Mouse (Mus musculus): ENCODE measurements around the gene Rrp36. TPM values are rescaled to one million over a fixed set of nuclear protein-coding genes. Genes with fewer than 3 reads are reported as not detected.

Rrp36 gene
- polyA plus RNA-seq, 1 experiment = 2.6 TPM

DNA sequence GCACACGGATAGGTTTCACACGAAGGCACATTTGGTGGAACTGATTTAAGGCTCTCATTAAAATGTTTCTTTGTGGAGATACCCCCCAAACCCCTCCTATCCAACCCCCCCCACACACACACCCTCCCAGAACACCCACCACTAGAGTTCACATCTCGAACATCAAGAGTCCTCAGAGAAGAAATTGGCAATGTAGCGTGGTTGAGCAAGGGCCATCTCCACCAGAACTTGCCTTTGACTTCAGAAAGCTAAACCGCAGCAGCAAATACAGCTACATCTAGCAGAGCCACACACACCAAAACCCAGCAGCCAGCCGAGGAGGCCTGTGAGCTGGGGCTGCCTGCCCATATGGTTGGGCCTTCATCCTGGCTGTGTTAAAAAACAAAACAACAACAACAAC lies 46.7 kb downstream of the Rrp36 start:
- no peaks in the 10 kb centered on the region; the same call in 1 of the 2 replicates for H3K36me3 ChIP-seq (ENCODE audit: control insufficient read depth)
- H3K27me3 ChIP-seq (ENCODE audit: control insufficient read depth) = peaks cover 50% of the 10 kb centered on the region
- no peaks in the 10 kb centered on the region; the same call in 1 of the 2 replicates for H3K4me1 ChIP-seq (ENCODE audit: control insufficient read depth)
- no peaks in the 10 kb centered on the region; the same call in 1 of the 2 replicates for H3K9me3 ChIP-seq (ENCODE audit: control insufficient read depth, low read length)
- H3K4me3 ChIP-seq (replicated peaks) = no peak overlapping the region
- TF ChIP-seq GATA1 (IDR thresholded peaks at IDR 0.05; ENCODE audit: low read length) (no peak), TAL1 (IDR thresholded peaks at IDR 0.05; ENCODE audit: low read length) (no peak)

DNA sequence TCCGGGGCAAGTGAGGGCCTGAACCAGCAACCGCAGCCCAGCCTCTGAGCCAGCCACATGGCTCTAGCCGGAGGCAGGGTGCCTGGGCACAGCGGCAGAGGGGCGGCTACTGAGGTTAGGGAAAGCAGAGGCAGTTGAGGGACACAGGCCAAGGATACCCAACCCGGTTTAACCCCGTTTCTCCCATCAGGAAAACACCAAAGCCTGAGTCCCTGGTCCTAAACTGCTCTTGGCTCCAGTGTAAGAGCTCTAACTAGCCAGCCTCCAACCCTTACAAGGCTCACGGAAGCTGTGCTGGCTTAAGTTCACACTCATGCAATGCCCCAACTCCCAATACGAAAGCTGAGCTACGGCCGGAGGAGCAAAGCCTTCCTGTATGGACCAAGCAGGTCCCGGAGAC lies 49.6 kb downstream of the Rrp36 start:
- Histone ChIP-seq H3K27me3 (ENCODE audit: control insufficient read depth) (peaks cover 39% of the 10 kb centered on the region), H3K4me1 (ENCODE audit: control insufficient read depth) (no peaks in the 10 kb centered on the region; the same call in 1 of the 2 replicates), H3K36me3 (ENCODE audit: control insufficient read depth) (no peaks in the 10 kb centered on the region), H3K9me3 (ENCODE audit: control insufficient read depth, low read length) (no peaks in the 10 kb centered on the region; the same call in 1 of the 2 replicates), H3K4me3 (replicated peaks) (no peak overlapping the region)
- no peak for TF ChIP-seq TAL1 (IDR thresholded peaks at IDR 0.05; ENCODE audit: low read length)
- no peak for TF ChIP-seq GATA1 (IDR thresholded peaks at IDR 0.05; ENCODE audit: low read length)

DNA sequence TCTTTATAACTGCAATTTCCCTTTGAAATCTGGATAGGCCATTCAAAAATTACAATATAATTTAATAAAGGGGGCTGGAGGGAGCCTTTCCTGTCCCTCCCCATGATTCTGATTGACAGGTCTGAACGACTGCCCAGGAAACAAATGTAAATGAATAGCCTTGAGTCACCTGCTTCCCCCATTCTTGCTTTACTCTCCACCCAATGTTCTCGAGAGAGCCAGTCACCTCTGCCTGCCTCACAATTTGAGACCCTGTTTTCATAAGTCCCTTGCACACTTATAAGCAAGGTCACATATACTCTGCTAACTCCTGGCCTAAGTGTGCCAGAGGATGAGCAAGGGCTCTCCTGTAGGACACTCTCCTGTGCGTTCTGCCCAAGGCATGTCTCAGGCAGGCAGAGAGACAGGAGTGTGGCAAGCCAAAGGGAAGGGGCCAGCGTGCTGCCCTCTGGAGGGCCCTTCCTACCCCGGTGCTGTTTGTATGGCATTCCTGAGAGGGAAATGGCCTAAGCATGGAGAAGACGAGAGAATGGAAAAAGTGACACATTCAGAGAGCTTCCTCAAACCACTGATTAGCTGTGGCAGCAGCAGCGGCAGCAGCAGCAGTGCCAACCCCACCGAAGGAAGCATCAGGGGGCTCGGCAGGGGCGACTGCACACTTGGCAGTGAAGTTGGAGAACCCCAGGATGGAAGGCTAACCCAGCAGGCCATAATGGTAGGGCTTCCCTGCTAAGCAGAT lies 50.2 kb downstream of the Rrp36 start:
- TF ChIP-seq GATA1 (IDR thresholded peaks at IDR 0.05; ENCODE audit: low read length) = no peak
- no peak for TF ChIP-seq TAL1 (IDR thresholded peaks at IDR 0.05; ENCODE audit: low read length)
- Histone ChIP-seq H3K4me1 (ENCODE audit: control insufficient read depth) (no peaks in the 10 kb centered on the region; the same call in 1 of the 2 replicates), H3K9me3 (ENCODE audit: control insufficient read depth, low read length) (no peaks in the 10 kb centered on the region; the same call in 1 of the 2 replicates), H3K36me3 (ENCODE audit: control insufficient read depth) (no peaks in the 10 kb centered on the region), H3K4me3 (replicated peaks) (no peak overlapping the region), H3K27me3 (ENCODE audit: control insufficient read depth) (peaks cover 33% of the 10 kb centered on the region)

DNA sequence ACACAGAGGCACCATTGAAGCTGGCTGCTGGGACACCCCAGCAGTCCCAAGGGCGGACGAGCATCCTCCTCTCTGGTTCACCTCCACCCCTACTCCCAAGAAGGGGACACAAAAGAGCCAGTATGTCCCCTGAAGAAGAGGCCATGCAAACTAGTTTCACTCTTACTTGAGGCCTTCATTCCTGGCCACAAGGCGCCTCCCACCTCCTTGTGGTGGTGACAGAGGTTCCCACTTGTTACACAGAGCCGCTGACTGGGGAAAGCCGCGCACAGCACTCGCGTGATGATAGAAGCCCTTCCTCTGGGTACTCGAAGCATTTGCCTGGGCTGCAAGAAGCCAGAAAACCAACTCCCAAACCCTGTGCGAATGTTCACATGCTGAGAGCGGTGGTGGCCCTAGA lies 51.9 kb downstream of the Rrp36 start:
- H3K9me3 ChIP-seq (ENCODE audit: control insufficient read depth, low read length) = no peaks in the 10 kb centered on the region
- no peak overlapping the region for H3K4me3 ChIP-seq (replicated peaks)
- no peaks in the 10 kb centered on the region for H3K36me3 ChIP-seq (ENCODE audit: control insufficient read depth)
- H3K27me3 ChIP-seq (ENCODE audit: control insufficient read depth) = peaks cover 16% of the 10 kb centered on the region
- no peaks in the 10 kb centered on the region; the same call in 1 of the 2 replicates for H3K4me1 ChIP-seq (ENCODE audit: control insufficient read depth)
- no peak for TF ChIP-seq GATA1 (IDR thresholded peaks at IDR 0.05; ENCODE audit: low read length)
- no peak for TF ChIP-seq TAL1 (IDR thresholded peaks at IDR 0.05; ENCODE audit: low read length)

DNA sequence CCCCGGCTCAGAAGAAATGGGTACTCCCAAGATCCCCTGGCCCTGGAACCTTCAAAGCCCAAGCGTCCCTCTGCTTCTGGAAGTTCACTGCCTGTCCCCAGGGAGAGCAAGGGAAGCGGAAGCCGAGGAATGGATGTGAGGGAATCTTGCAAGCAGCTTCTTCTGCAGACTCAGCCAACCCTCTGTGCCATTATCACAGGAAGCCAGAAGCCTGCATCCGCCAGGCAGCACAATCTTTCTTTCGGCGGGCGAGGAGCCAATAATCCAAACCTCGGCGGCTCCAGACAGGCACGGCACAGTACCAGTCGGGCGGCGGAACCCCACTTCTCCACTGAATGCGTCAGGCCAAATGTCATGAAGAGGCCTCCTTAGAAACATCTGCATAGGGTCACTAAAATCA lies 52.8 kb downstream of the Rrp36 start:
- Histone ChIP-seq H3K4me3 (replicated peaks) (no peak overlapping the region), H3K36me3 (ENCODE audit: control insufficient read depth) (no peaks in the 10 kb centered on the region), H3K9me3 (ENCODE audit: control insufficient read depth, low read length) (no peaks in the 10 kb centered on the region), H3K27me3 (ENCODE audit: control insufficient read depth) (peaks cover 10% of the 10 kb centered on the region), H3K4me1 (ENCODE audit: control insufficient read depth) (no peaks in the 10 kb centered on the region; the same call in 1 of the 2 replicates)
- TF ChIP-seq GATA1 (IDR thresholded peaks at IDR 0.05; ENCODE audit: low read length) (no peak), TAL1 (IDR thresholded peaks at IDR 0.05; ENCODE audit: low read length) (no peak)

DNA sequence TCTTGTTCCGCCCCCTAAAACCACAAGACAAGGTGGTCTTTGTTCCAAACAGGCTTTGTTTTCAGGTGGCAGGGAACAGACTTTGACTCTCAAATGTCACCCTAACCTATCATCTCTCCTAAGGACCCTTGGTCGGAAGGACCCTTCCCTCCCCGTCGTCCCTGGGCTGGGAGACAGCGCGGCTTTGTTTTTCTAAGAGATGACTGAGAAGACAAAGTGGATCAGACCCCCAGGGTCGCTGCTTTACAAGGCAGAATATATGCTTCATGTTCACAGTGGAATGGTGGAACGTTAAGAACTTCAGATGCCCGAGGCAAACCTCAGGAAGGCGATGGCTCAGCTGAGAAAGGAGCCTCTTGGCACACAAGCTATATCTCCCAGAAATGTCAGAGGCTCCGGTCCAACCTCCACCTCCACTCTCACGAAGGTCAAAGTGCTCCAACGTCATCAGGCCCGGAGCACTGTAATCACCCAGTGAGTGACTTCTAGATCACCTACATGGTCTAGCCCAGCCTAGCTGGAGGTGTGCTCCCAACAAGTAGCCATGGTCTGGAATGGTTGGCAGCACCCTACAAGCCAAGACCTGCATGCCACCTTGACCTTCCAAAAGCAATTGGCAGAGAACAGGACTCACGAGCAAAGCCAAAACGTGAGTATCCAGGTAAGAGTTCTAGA lies 54.3 kb downstream of the Rrp36 start:
- H3K4me1 ChIP-seq (ENCODE audit: control insufficient read depth) = no peaks in the 10 kb centered on the region; the same call in 1 of the 2 replicates
- no peak overlapping the region for H3K4me3 ChIP-seq (replicated peaks)
- H3K27me3 ChIP-seq (ENCODE audit: control insufficient read depth) = peaks cover 8% of the 10 kb centered on the region; the same call in 1 of the 2 replicates
- H3K9me3 ChIP-seq (ENCODE audit: control insufficient read depth, low read length) = no peaks in the 10 kb centered on the region
- TF ChIP-seq TAL1 (IDR thresholded peaks at IDR 0.05; ENCODE audit: low read length) (no peak), GATA1 (IDR thresholded peaks at IDR 0.05; ENCODE audit: low read length) (no peak)
- no peaks in the 10 kb centered on the region for H3K36me3 ChIP-seq (ENCODE audit: control insufficient read depth)

DNA sequence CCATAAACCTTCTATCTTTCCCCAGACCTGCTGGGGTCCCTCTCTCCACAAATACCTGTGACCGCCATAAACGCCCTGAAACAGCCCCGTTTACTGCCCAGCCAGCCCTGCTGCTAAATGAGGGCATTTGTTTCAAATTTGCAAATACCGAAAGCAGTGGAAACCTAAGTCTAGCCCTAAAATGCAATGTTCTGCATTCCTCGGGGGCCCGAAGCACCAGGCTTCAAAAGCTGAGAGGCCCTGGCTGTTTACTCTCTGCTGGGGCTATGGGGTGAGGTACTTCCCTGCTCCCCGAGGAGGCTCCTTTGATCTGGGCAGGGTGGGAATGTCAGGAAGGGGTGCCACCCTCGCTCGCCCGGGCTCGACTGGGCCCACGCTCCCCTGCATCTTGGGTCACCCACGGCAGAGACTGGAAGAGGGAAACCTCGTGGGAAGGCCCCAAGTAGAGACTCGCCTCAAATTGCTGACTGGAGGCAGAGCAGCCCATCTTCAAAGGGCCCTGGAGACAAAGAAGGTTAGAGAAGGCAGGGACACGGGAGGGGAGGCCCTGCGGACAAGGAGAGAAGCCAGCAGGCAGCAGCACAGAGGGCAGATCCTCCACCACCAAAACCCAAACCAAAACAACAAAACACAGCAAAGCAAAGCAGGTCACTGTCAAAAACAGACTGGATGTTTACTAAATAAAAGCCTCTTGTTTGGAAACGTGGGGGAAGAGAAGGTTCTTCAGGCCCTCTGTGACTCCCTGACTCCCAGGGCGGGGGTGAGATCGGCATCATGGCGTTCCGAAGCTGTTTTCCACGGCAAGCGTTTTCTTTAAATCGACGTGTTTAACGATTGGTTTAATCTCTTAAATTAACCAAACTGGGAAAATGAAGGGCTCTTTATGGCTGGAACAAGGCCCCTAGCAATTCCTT lies 55.1 kb downstream of the Rrp36 start:
- Histone ChIP-seq H3K9me3 (ENCODE audit: control insufficient read depth, low read length) (no peaks in the 10 kb centered on the region), H3K4me3 (replicated peaks) (no peak overlapping the region), H3K4me1 (ENCODE audit: control insufficient read depth) (no peaks in the 10 kb centered on the region; the same call in 1 of the 2 replicates), H3K27me3 (ENCODE audit: control insufficient read depth) (peaks cover 3% of the 10 kb centered on the region; the same call in 1 of the 2 replicates), H3K36me3 (ENCODE audit: control insufficient read depth) (no peaks in the 10 kb centered on the region)
- TF ChIP-seq TAL1 (IDR thresholded peaks at IDR 0.05; ENCODE audit: low read length) (no peak), GATA1 (IDR thresholded peaks at IDR 0.05; ENCODE audit: low read length) (no peak)

DNA sequence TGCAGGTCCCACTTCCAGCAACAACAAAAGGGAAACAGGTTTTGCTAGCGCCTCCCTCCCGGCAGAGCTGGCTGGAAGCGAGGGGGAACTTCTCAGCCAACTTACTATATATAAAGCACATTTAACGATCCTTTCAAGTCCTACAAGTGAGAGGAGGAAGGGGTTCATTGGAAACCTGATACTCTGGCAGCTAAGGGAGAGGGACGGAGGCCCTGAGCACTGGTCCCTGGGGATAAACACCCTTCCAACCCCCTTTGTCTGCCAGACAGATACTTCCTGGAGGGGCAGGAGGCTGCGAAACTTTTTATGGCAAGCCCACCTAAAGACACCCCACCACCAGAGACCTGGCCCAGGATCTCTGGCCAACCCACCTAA lies 55.8 kb downstream of the Rrp36 start:
- Histone ChIP-seq H3K4me1 (ENCODE audit: control insufficient read depth) (no peaks in the 10 kb centered on the region), H3K27me3 (ENCODE audit: control insufficient read depth) (peaks cover 2% of the 10 kb centered on the region; the same call in 1 of the 2 replicates), H3K9me3 (ENCODE audit: control insufficient read depth, low read length) (no peaks in the 10 kb centered on the region), H3K36me3 (ENCODE audit: control insufficient read depth) (no peaks in the 10 kb centered on the region), H3K4me3 (replicated peaks) (no peak overlapping the region)
- TF ChIP-seq TAL1 (IDR thresholded peaks at IDR 0.05; ENCODE audit: low read length) = no peak
- no peak for TF ChIP-seq GATA1 (IDR thresholded peaks at IDR 0.05; ENCODE audit: low read length)

Measured in erythroblast, embryonic 14.5 days (primary cell).